Mouse (Mus musculus) myocyte (in vitro differentiated cells): ENCODE data around the gene Kif6.

Source experiments
- MYOD1 ChIP-seq, 3 experiments: IDR thresholded peaks; one replicate each; pipeline ENCODE4 v1.6.1; 2011; ENCODE audit warnings: control low read depth in 2 of 3, low read depth in 2 of 3, mild to moderate bottlenecking in 2 of 3, moderate library complexity in 1 of 3; ENCODE audit not compliant: insufficient read length in 2 of 3, control insufficient read depth in 1 of 3
- POLR2A ChIP-seq: IDR thresholded peaks from one replicate; pipeline ENCODE4 v1.6.1; 2011; ENCODE audit warnings: low read depth, mild to moderate bottlenecking, control low read depth, moderate library complexity; ENCODE audit not compliant: insufficient read length

GRCm38 (mm10) chr17:49577321-49577720, 37.6 kb upstream of the Kif6 start:
- TF ChIP-seq POLR2A, result no peak
- no peak for TF ChIP-seq MYOD1 (IDR thresholded peaks at IDR 0.05; ENCODE audit: control insufficient read depth in 1 of 3, insufficient read length in 2 of 3, low read depth in 2 of 3)
